Mouse (Mus musculus) lung, adult 2 months (tissue): ENCODE data around the gene Tpgs1. TPM values are rescaled to one million over a fixed set of nuclear protein-coding genes. Genes with fewer than 3 reads are reported as not detected.

Source experiments
- DNase-seq: peaks from one replicate; pipeline ENCODE4 v3.0.0; 2022
- H3K4me1 ChIP-seq: fragments of 200-500 bp; 2 replicates; pipeline ENCODE4 v1.6.1; 2011; ENCODE audit warnings: low read length; ENCODE audit not compliant: control insufficient read depth, insufficient read depth
- H3K4me3 ChIP-seq: fragments of 200-500 bp; replicated peaks from 2 replicates; pipeline ENCODE3; 2011; ENCODE audit warnings: low read depth, mild to moderate bottlenecking, control low read depth, low read length; ENCODE audit errors: extremely low read depth
- CTCF ChIP-seq: fragments of 200-500 bp; IDR thresholded peaks from 2 replicates; pipeline ENCODE4 v1.5.1; 2011; ENCODE audit warnings: mild to moderate bottlenecking, low read length, control low read depth; ENCODE audit not compliant: insufficient read depth
- POLR2A ChIP-seq: fragments of 200-500 bp; IDR thresholded peaks from 2 replicates; pipeline ENCODE4 v1.6.1; 2011; ENCODE audit warnings: low read depth, mild to moderate bottlenecking, control low read depth, low read length, borderline replicate concordance; ENCODE audit errors: extremely low read depth
- WGBS: fragments of 180-500 bp; shearing (Covaris S2); methylation state at CpG from one replicate; pipeline ENCODE4 v1.1.7; 2018; 5-methylcytosine and 5-hydroxymethylcytosine counted together
- polyA plus RNA-seq: library from polyadenylated mRNA; depleted of rRNA; stranded (reverse); fragments of >200 nt; gene quantifications from 2 replicates; pipeline ENCODE4 v1.2.3, GENCODE M21; 2012

Gene Tpgs1
- polyA plus RNA-seq, 1 experiment = 70.4 TPM

DNA sequence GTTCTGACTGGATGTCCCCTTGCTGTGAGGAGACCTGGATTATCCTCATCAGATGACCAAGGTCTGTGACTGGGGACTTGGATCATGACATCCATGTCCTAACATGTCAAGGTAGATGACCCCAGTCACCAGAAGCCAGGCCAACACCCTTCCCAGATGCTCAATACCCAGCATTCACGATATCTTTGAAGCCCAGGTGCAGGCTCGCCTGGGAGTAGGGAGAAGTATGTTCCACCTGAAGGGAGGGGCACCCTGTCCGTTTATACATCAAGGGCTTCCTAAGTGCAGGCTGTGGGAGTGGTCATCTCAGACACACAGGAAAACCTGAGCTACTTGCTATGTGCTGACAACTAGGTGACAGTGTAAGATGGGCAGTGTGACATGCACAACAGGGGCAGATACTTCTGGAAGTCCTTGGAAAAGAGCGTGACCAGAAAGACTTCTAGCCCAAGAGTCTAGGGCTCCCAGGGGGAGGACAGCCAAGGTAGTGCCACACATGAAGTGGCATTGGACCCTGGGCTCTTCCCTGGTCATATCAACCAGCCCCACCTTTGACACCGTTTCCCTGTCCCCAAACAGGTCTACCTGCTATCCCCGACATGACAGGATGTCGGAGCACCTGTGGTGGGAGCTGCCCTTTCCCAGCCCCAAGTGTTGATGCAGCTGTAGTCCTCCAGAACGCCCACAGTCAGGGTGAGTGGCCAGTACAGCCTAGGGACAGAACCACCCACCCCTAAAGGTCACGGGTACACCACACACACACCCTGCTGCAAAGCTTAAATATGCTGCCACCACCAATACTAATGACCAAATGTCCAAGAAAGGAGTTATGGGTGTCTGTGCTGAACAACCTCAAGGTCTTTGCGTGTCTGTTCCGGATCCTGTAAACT lies 11.7 kb downstream of the Tpgs1 start:
- WGBS = 25% methylated on average over 11 of the region's 11 CpGs
- no peak for DNase-seq
- no peak for TF ChIP-seq CTCF
- no peak for TF ChIP-seq POLR2A
- Histone ChIP-seq H3K4me1 (peaks cover 14% of the 10 kb centered on the region), H3K4me3 (peak overlapping the region; percentile 49)

GRCm38 (mm10) chr10:79681591-79682245 lies 12.5 kb downstream of the Tpgs1 start, which contains the start of gene Cdc34:
Gene Cdc34 (plus strand): TSS chr10:79682195.
- Histone ChIP-seq H3K4me1 (peaks cover 14% of the 10 kb centered on the region), H3K4me3 (peak within 1 kb of the TSS; percentile 91)
- WGBS = under 1% methylated on average over 77 of the region's 84 CpGs
- TF ChIP-seq POLR2A (peak; percentile 85; the same call in 1 of the 2 replicates), CTCF (no peak)
- DNase-seq = peak; percentile 98

DNA sequence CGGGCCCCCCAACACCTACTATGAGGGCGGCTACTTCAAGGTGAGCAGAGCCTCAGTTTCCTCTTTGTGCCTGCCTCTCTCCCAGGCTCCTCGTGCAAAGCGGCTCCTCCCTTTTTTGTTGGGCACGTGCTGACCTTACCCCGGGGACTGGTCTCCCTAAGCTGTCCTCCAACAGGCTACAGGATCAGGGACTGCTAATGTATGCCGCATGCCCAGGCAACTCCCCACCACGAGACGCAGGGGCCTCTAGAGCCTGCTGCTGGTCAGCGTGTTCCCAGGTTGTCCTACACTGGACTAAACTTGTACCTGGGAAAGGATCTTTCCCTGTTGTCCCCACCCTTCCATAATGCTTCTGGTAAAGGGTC lies 13.4 kb downstream of the Tpgs1 start:
- H3K4me1 ChIP-seq = peaks cover 14% of the 10 kb centered on the region
- whole genome bisulfite sequencing = under 1% methylated on average over 10 of the region's 10 CpGs
- H3K4me3 ChIP-seq = peak overlapping the region; percentile 91
- DNase-seq = peak; percentile 29
- TF ChIP-seq POLR2A = no peak
- no peak for TF ChIP-seq CTCF

GRCm38 (mm10) chr10:79682916-79683582 lies 13.9 kb downstream of the Tpgs1 start:
- H3K4me3 ChIP-seq = peak overlapping the region; percentile 91
- DNase-seq = peak; percentile 48
- H3K4me1 ChIP-seq = peaks cover 14% of the 10 kb centered on the region
- 2% methylated on average over 10 of the region's 10 CpGs for WGBS
- peak; percentile 22; the same call in 1 of the 2 replicates for TF ChIP-seq CTCF
- TF ChIP-seq POLR2A = no peak

DNA sequence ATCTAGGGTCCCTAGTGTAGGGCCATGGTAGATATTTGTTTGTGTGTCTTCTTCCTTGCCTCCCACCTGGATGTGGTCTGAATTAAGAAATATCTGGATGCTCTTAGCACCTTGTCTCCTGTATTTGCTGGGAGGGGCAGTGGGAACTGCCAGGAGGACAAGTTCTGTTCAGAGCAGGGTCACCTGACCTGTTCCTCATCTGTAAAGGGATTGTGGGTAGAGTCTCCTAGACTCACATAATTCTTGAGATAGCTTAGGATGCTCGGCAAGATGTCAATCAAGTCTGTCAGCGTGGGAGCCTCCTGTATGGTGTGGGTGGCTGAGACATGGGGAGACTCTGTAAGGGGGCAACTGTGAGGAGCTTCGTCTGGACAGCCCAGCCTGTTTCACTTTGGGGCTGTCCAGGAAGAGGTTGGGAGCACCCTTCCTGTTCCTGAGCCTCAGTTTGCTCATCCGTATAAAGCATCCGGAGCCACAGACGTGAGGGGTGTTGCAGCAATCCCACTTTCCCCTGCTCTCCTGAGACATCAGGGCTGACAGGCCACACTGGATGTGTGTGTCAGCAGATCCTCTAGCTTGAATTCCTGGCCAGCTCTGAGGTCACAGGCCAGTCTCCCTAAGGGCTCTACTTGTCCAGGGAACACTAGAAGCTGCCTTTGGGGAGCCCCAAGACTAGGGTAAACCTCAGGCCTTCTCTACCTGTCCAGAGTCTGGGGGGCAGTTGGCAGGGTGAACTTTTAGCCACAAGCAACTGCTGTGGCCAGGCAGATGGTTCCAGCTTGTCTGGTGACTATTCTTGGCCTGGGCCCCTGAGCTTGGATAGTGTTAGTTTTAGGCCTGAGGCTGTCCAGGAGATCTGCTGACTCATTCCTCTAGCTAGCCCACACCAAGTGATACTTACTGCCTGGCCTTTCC lies 14.8 kb downstream of the Tpgs1 start:
- H3K4me1 ChIP-seq = peaks cover 14% of the 10 kb centered on the region
- DNase-seq = no peak
- WGBS = 37% methylated on average over 6 of the region's 6 CpGs
- TF ChIP-seq CTCF (no peak), POLR2A (no peak)
- H3K4me3 ChIP-seq = no peak overlapping the region

- TF ChIP-seq CTCF (no peak), POLR2A (no peak)
- DNase-seq = no peak
- 93% methylated on average over 25 of the region's 25 CpGs for WGBS
- Histone ChIP-seq H3K4me3 (no peak overlapping the region), H3K4me1 (peaks cover 14% of the 10 kb centered on the region)
These were observed 15.8 kb downstream of the Tpgs1 start for GRCm38 (mm10) chr10:79684770-79685600.

DNA sequence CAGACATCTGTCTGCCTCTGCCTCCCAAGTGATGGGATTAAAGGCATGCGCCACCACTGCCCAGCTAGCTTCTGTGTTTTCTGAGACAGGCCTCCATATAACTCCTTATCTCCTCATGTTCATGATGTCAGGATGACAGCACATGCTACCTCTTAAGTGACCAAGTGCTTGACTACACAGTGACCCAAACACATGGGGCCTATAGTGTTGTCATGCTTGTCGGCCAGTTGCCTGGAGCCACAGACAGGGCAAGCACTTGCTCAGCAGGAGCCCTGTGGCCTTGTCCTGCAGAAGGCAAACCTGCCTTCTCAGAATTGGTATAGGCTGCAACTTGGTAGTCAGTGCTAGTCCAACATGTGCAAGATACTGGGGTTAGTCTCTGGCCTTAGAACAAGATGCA lies 17.1 kb downstream of the Tpgs1 start:
- DNase-seq = no peak
- no peak for TF ChIP-seq CTCF
- no peak for TF ChIP-seq POLR2A
- no peak overlapping the region for H3K4me3 ChIP-seq
- 87% methylated on average over 2 of the region's 2 CpGs for WGBS
- H3K4me1 ChIP-seq = peaks cover 14% of the 10 kb centered on the region

- TF ChIP-seq POLR2A (no peak), CTCF (no peak)
- DNase-seq = no peak
- 87% methylated on average over 1 of the region's 1 CpGs for WGBS
- no peak overlapping the region for H3K4me3 ChIP-seq
- H3K4me1 ChIP-seq = peaks cover 14% of the 10 kb centered on the region
These were observed 17.5 kb downstream of the Tpgs1 start for GRCm38 (mm10) chr10:79686691-79687090.
